Mouse (Mus musculus): ENCODE results near the gene Olfr73.
"Not testable (repeated sequence)": the region's sequence is repeated elsewhere in the genome, so short reads cannot be mapped to it uniquely, and the experiment has no call there.

The Olfr73 gene

DNA sequence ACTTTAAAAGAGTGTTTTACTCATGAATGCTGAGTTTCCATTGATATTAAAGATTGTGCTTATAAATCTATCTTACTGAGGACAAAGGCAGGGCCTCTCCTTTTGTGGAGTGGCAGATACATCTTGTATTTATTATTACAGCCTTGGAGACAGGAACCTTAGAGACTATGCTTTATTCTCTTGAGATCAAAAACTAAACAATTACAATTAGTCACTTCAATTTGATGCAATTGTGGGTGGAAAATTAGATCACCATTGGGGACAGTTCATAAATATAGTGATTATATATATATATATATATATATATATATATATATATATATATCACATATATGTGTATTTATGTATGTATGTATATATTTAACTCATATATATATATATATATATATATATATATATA lies at the start of gene Olfr73:
Gene Olfr73 (minus strand): TSS at position 101 of the 400 bp plus-strand sequence.
- no peak for DNase-seq (ENCODE audit: low read depth, low spot score)

DNA sequence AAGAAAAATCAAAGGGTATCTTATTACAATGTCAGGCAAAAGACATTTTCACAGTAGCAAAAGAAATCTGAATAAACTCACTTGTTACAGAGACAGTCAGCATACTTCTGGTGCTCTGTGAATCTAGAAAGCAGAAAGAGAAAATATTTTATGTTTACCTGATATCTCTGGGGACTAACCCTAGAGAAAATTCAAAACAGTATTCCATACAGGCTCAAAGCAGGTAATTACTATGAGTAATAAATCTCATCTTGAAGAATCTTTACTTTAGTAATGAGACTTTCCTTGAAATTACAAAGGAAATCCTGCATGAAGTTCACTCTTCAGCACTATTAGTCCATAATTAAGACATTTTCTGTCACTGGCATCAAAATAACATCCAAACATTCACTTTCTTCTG lies 34.2 kb upstream of the Olfr73 start, which contains the start of gene Olfr1163:
Gene Olfr1163 (minus strand): TSS at position 101 of the 400 bp plus-strand sequence.
- DNase-seq (ENCODE audit: low read depth, low spot score) = no peak

DNA sequence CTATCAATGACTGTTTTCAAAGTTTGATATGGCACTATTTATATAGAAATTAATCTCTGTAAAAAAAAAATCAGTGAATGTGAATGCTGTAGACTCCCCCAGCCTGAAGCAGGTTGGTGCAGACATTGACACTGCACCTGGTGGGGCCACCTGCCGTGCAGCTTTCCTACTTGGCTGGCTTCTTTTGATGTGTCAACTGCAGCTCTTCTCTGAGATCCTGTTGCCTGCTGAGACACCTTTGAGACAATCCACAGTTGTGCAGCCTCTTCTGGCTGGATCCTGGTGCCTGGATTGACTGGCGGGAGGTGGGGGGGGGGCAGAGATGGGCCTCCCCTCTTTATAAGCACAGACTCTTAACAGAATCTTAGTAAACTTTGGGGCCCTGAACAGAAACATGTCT lies 26.1 kb upstream of the Olfr73 start:
- no peak for DNase-seq (ENCODE audit: low read depth, low spot score)

DNA sequence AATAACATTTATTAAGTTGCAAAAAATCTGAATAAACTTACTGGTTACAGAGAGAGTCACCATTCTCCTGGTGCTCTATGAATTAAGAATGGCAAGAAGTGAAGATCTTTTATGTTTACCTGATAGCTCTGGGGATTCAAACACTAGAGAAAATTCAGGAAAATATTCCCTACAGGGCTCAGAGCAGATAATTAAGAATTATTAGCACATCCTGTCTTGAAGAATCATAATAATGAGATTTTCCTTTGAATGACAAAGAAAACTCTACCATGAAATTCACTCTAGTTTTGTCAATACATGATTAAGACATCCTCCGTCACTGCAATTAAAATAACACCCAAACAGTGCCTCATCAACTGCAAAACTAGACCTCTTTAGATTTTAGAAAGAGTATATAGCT lies 13.5 kb upstream of the Olfr73 start, which contains the start of gene Olfr1162:
Gene Olfr1162 (minus strand): TSS at position 101 of the 400 bp plus-strand sequence.
- DNase-seq (ENCODE audit: low read depth, low spot score) = no peak

DNA sequence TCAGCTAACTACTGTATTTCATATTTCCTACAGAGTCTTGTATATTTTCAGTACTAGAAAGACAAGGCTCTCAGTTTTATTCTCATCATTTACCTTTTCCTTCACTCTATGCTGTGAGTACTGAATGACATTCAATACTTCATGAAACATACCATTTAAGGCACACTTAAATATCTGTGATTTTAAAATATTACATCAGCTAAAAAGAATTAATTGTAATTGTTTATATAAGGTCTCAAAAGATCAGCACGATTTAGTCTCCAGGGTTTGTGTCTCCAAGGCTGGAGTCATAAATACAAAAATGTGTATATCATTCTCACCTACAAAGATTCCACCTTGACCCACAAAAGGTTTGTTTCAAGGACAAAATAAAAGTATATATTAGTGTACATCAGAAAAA lies 15.0 kb downstream of the Olfr73 start, which contains the start of gene Olfr1161:
Gene Olfr1161 (plus strand): TSS at position 301 of the 400 bp plus-strand sequence.
- DNase-seq (ENCODE audit: low read depth, low spot score) = not testable (repeated sequence)

DNA sequence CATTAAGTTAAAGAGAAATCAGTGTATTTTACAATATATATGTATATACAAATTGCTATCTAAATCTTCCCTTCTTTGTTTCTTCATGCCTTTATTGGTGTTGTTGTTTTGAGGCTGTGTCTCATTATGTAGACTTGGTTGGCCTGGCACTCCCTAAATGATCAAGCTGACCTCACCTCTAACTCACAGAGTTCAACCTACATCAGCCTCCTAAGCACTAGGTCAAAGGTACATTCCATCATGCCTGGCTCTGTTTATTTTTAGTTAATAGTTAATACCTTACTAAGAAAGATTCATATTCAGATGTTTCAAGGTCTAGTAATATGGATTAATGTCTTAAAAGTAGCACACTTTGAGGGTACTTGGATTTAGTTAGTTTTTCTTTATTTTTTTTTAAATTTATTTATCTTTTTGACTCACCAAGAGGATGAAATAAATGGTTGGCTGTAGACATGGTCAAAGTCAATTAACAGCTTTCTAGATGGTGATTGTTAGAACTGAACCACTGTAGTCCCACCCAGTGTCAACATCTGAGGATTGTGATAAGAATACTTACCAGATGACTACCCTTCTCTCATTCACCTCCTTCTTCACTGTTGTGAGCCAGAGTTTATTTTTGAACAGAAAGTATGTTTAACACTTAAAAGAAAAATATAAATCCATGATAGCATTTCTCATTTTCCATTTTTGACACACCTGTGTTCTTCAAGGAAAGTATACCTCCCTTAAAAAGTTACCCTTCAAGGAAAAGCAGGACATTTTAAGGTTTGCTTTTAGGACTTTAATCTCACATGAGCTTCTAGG lies 29.8 kb downstream of the Olfr73 start, which contains the start of gene Olfr1160:
Gene Olfr1160 (minus strand): TSS at position 754 of the 804 bp plus-strand sequence.
- DNase-seq (ENCODE audit: low read depth, low spot score) = no peak

DNA sequence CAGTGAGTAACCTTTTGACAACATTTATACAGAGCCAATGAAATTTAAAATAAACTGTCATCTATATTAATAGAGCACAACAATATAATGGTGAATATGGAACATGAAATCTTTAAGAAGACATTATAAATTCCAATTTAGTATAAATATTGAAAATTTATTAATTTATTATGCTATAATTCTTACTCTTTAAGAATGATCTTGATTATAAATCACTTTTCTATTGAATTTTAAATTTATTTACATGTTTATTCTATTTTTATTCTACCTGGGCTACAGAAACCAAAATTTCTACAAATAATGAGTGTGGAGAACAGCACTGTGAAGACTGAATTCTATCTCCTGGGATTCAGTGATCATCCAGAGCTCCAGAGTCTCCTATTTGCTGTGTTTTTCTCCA lies 47.7 kb downstream of the Olfr73 start, which contains the start of gene Olfr1158:
Gene Olfr1158 (plus strand): TSS at position 301 of the 400 bp plus-strand sequence.
- DNase-seq (ENCODE audit: low read depth, low spot score) = no peak

All from retina, adult 2 months (tissue).